Mouse (Mus musculus): ENCODE results near the gene Slc39a2.
"Not testable (repeated sequence)": the region's sequence is repeated elsewhere in the genome, so short reads cannot be mapped to it uniquely, and the experiment has no call there.

Gene Slc39a2

DNA sequence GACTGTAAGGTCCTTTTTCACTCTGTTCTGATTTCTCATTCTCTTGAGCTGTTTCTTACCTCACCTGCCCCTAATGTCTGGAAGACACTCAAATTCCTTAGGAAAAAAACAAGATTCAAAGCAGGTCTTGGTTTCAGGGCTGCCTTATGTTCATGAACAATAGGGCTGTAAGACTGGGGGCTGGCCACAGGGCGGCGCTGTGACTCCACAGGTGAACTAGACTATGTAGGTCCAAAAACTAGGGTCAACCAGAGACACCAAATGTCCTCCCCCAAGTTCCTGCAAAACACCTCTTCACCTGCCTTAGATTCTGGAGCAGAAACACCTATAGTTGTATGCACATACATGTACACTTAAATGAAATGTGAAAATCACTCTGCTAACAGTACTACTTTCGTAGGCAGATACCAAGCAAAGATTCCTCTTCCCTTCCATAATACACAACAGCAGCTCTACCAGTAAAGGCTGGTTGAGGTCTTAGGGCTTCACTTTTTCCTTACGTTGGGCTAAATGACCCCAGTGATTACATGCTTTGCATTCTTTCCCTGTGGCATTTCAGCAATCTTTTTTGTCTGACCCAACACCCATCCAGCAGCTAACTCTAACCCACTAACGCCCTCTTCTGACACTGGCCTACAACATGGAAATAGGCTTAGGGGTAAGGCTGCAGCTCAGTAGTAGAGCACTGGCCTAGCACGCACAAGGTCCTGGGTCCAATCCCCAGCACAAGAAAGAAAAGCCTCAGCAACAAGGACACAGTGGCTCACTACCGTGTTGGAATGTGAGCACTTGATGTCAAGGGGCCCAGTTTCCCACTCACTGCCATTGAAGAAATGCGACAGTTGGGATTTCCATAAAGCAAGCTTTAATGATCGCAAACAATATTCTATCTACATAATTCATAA lies 10.4 kb downstream of the Slc39a2 start:
- DNase-seq (ENCODE audit: low spot score), result peak; percentile 66

DNA sequence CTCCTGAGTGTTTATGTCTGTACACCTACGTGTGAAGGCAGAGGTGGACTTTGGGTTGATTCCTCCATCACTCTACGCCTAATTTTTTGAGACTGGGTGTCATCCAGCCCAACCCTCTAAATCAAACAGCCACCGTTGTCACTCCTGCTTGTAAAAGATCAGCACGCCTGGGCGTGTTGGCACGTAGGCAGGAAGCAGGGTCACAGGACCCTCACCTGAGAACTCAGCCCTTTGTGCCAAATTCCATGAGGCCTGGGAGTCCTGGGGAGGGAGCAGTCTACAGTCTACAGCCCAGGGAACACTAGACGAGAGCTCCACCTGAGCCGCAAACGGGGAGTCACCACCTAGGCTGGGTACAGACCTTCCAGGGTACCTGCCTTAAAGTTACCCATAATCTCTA lies 11.1 kb downstream of the Slc39a2 start:
- no peak for DNase-seq (ENCODE audit: low spot score)

DNA sequence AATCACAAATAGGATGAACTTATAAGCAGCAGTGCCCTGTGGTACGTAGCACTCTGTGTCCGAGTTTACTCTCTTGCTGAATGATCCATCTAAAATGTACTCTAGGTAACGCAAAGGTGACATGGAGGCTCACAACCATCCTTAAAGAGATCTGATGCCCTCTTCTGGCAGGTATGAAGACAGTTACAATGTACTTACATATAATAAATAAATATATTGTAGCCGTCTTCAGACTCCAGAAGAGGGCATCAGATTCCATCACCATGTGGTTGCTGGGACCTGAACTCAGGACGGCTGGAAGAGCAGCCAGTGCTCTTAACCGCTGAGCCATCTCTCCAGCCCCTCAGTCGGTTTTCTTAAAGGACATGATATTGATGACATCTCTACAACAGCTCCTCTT lies 12.0 kb downstream of the Slc39a2 start:
- no peak for DNase-seq (ENCODE audit: low spot score)

DNA sequence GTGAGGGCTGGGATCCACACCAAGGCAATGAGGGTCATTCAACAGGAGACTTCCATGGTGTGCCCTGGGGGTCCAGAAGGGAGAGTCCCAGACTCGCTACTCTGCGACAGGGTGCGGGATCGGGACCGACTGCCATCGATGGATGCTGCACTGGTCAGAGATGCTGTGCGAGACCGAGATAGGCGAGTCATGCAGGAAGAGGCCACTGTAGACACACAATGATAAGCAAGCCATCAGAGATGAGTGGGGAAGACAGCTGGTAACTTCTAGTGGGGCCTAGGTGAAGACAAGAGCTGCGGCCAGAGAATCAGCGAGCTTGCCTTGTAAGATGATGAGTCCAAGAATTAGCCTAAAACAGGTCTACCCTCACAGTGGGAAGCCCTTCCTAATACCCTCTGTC lies 13.4 kb downstream of the Slc39a2 start:
- no peak for DNase-seq (ENCODE audit: low spot score)

DNA sequence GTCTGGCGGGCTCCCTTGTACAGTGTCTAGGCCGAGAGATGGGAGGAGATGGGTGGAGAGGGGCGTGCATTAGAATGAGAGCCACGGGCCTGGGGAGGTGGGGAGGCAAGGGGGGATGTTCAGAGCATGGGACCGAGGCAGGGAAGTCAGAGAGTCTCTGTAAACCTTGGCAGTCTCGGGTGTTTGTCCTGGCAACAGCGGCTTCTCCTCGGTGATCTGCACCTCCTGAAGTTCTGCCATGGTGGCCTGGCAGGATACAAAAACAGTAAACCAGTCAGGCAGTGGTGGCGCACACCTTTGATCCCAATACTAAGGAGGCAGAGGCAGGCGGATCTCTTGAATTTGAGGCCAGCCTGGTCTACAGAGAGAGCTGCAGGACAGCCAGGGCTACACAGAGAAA lies 18.6 kb downstream of the Slc39a2 start:
- no peak for DNase-seq (ENCODE audit: low spot score)

DNA sequence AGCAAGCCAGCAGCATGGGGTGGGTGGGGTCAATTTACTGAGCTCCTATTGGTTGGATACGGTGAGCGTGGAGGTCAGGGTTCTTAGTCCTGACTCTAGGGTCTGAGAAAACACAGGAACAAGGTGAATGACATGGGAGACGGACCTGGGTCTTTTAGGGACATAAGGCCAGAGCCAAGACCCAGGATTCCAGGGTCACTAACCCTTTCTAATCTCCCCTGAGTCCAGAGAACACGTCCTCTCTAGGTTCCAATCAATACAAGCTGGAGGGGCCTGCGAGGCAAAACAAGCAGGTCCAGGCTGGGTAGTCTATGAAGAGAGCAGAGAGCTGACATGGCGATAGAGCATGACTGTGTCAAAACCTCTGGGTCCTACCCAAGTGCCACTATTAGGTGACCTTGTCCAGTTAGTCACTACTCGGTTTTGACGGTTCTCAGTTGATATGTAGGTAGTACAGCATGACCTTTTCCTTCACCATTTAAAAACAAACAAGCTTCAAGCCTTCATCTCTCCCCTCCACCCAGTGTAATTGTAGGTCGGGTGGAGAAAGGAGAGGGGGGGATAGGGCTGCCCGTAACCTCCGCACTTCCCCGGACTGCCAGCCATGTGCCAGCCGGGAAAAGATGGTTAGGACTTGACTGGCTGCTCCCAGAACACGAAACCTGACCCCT lies 19.8 kb downstream of the Slc39a2 start:
- DNase-seq (ENCODE audit: low spot score), result no peak

DNA sequence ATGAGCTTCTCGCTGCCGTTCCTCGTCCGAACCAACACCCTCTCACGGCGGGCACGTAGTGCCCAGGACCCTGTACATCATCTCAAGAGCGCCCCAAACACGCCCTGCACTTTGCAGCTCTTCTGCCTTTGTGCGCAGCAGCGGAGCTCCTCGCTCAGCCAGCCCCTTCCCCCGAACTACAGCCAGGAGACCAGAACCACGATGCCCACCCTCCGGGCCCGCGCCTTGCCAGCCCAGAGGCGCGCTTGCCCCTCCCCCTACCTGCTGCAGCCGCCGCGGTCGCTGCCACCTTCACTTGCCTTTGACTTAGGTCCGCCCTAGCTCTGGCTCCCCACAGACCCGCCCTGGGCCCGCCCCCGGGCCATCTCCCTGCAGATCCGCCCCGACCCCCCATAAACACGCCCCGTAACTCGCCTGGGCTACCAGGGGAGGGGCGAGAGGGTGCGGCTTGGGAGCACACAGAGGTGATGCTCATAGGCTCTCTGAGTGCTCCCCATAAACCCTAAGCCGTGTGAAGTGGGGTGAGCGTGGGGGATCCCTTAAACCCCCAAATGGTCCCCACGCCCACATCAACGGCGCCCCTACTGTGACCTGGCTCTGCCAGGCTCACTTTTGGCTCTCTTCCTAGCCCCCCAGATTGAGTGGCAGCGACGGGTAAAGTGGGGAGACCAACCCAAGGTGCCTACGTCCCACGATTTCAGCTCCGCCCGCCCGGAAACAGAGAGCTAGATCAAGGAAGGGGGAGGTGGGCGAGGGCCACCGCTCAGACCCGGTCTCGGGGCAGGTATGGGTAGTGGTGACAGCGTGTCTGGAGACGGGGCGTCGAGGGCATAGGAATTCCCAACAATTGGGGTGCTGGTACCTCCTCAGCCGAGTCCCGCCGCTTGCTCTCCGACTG lies 20.6 kb downstream of the Slc39a2 start:
- peak; percentile 94 for DNase-seq (ENCODE audit: low spot score)

DNA sequence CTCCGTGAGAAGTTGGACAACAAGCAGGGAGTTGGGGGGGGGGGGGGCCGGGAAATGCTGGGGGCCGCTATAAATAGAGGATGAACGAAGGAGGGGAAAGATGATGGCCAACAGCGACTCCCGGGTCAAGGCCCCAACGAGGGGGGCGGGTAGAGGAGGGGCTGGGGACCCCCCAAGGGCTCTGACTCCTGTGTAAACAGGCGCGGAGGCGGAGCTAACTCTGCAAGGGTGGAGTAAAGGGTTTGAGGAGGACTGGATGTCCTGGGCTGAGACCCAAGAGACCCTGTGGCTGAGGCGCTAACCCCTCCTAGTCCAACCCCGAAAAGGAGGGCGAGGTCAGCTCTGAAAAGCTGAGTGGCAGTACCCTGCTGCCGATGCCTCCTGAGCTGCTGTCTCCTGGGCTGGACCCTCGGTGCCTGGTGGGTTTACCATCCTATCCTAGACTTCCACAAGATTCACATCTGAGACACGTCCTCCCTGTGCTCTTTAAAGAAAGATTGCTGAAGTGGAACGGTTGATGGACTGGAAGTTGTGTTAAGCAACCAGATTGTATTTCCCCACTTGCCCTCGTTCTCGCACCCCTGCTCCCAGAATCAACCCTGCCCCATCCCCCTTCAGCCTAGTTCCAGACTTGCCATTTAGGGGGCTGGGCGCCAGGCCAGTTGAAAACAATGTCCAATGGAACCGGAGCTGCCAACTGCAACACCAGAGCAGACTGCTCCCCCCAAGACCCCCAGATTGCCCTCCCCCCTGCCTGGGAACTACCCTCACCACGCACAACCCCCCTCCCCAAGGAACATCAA lies 21.5 kb downstream of the Slc39a2 start, which contains the start of gene Ndrg2:
Gene Ndrg2, minus strand, starts transcription at position 199 of the 803 bp plus-strand sequence.
- DNase-seq (ENCODE audit: low spot score), result peak; percentile 8

DNA sequence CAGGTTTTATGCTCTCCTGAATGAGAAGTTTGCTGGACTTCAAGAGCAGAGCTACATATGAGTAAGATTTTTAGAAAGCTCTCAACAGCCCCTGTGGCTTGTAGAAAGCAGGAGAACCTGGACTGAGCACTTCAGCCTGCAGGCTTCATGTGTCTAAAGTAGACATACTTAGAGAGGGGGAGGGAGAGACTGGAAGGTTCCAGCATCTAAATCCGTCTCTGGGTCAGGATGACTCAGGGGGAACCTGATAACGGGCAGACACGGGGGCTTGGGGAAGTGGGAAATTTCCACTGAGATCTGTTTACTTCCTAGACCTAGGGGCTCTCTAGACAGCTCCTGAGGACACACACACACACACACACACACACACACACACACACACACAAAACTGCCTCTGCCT lies 22.3 kb downstream of the Slc39a2 start:
- DNase-seq (ENCODE audit: low spot score), result no peak

DNA sequence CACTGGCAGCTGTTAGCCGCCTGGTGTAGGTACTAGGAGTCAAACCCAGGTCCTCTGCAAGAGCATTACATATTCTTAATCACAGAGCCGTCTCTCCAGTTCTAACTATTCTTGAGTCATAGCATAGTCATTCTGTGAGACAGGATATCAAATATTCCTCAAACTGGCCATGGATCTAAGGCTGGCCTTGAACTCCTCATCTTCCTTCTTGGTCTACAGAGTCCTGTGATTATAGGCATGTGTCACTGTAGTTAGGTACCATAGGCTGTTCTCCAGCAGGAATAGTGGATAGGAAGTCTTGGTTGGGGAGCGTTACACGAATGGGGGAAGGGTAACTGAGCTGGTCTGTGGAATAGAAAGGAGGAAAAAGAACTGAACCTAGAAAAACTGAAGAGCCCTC lies 23.9 kb downstream of the Slc39a2 start:
- DNase-seq (ENCODE audit: low spot score), result no peak

DNA sequence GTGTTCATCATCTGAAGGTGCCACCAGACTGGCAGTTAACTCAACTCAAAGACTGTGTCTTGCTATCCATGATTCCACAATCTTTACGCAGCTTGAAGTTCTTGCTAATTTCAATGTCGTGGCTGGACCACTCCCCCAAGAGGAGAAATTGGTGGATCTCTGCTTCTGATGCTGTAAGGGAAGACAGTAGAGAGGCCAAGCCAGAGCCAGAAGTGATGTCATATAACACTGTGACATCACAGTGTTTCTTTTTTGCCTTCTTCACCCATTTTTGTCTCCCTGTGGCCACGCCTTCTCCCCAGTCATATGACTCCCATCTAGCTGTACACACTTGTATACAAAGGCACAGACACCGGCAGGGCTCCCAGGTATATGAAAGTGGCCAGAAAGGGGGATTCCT lies 25.4 kb downstream of the Slc39a2 start, which contains the start of gene Tppp2:
Gene Tppp2, plus strand, starts transcription at position 301 of the 400 bp plus-strand sequence.
- no peak for DNase-seq (ENCODE audit: low spot score)

DNA sequence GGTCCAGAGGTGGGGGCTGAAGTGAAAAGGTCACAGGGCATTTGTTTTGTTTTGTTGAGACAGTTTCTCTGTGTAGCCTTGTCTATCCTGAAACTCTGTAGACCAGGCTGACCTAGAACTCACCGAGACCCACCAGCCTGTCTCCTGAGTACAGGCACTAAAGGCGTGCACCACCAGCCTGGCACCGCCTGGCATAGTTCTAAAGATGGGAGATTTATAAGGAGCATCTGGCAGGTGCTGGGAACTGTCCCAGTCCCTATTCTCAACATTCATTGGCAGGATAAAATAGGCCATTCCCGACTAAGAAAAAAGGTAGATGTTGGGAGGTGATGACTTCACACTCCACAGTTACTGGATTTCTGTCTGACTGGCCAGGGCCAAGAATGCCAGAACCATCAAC lies 26.3 kb downstream of the Slc39a2 start:
- DNase-seq (ENCODE audit: low spot score), result no peak

DNA sequence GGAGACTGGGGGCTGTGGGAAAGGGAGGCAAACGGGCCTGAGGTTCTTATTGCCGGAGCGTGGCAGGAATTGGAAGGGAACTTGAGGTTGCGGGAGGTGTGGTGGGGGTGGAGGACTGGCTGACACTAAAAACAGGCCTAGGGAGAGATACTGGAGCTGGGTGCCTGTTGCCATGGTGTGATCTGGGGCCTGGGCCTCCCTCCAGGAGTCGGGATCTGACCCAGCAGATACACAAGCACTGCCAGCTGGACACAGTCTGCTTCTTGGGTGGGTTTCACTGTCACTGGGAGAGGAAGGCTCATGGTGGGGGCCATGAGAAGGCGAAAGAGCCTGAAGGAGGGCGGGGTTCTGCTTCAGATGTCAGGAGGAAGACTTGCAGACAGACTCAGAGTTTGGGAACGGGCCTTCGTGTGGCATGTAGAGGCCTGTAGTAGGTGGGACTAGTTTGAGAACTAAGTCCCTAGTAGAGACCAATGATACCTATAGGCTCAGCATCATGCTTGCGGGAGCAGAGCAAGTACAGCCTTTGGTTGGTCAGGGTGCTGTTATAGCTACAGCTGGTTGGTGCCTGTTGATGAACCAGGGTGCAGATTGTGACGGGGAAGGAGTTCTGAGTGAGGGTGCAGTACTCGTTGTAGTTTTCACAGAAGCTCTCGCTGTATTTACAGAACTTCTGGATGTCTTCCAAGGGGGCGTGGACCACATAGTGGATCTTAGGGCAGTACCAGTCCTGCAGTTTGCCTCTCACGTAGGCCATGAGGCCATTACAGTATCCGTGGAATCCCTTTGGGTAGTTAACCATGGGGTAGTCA lies 29.3 kb downstream of the Slc39a2 start:
- DNase-seq (ENCODE audit: low spot score), result no peak

DNA sequence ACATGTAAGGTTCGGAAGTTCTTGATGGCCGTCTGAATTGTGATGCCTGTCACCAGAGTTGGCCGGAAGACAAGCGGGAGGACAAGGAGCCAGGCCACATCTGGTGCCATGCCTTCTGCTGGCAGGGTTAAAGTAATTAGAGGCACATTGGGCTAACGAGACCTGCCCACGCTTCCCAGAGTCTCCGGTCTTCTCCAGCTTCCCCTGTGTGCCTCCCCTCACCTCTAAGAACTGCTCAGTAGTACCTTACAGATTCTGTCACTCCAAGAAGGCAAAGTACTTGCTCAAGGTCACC lies 29.8 kb downstream of the Slc39a2 start, which contains the start of gene Rnase13:
Gene Rnase13, minus strand, starts transcription at position 203 of the 295 bp plus-strand sequence.
- DNase-seq (ENCODE audit: low spot score), result no peak

DNA sequence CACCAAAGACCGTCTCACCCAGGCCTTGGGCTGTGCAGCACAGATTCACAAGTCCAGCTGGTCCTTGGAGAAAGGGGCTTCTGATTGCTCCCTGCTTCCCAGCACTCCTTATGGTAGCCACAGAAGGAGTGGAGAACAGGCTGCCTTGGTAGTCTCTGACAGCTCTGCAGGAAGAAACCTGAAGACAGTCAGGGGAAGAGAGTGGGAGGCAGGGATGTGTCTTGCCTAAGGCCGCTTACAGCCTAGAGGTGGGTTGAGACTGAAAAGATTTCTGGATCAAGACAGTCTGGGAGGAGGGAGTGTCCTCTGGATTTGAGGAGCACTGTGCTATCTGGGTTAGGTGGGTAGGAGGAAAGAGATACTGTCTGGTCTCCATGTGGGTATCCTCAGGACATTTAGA lies 30.2 kb downstream of the Slc39a2 start:
- DNase-seq (ENCODE audit: low spot score), result no peak

DNA sequence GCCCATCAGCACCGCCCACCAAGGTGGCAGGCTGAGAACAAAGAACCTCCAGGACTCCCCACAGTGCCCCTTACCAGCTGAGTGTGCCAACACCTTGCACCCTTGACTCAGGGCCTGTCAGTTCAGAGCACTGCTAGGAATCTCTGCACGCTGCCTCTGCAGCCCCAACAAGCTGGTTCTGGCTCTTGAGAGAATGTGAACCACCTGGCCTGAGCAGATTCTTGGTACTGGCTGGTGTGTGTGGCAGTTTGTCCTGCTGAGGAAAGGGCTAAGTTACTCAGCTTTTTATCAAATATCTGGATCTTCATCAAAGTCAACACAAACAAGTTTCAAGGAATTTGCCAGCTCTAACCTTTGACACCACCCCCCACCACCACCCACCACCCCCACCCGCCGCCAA lies 30.8 kb downstream of the Slc39a2 start:
- no peak for DNase-seq (ENCODE audit: low spot score)

DNA sequence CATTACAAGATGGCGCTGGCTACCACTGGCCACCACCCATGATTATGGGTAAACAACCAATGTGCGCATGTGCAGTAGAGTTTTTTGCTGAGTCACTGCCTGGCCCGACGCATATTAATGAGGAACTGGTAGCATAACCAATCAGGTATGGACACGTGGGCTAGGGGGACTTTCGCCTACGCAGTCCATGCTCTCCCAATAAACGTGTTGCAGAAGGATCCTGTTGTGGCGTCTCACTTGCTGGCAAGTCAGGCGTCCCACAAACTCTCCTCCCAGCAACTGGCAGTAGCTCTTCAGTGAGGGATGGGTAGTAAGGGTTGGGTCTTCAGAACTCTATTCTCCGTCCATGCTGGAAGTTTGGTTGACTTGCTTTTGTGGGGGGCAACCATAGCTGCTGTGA lies 34.2 kb downstream of the Slc39a2 start:
- DNase-seq (ENCODE audit: low spot score), result not testable (repeated sequence)

DNA sequence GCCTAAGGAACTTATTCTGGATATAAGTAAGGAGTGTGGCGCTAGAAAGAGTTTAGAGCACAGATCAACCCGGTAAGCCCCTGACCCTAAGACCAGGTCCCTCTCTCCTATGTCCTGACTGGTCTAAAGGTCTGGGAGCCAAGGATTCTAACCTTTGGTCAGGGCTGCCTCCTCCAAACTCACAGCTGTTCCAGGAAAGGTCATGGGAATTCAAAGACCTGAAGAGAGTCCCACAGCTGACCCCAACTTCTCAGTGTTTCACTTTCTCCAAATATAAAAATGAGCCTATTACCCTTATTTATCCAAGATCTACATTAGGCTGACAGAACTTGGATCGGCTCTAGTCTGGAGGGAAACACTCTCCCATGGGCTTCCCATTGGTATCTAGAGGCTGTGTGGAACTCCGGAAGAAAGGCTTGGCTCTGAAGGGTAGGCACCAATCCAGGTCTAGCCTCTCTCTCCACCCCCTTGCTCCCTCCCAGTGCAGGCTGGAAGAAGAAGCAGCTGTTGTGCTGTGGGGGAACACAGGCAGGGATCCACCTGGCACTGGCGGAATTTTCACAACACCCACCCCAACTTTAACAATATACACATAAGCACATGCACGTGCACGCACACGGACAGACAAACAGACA lies 36.7 kb downstream of the Slc39a2 start:
- no peak for DNase-seq (ENCODE audit: low spot score)

DNA sequence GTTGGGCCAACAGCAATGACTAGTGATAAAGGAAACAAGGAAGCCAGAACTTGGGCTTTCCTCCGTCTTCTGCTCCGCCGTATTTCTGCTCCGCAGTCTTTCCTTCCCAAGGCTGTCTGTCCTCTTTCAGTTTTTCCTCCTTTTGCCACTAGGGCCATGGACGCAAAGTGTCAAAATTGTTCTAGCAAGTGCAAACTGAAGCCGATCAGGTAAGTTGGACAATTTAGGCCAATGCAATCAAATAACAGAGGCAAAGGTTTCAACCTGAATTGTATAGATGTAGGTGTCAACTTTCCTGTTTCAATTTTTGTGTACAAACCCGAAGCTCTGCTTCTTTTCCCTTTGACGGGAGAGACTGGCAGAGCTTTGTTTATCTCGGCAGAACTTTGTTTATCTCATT lies 37.3 kb downstream of the Slc39a2 start:
- no peak for DNase-seq (ENCODE audit: low spot score)

DNA sequence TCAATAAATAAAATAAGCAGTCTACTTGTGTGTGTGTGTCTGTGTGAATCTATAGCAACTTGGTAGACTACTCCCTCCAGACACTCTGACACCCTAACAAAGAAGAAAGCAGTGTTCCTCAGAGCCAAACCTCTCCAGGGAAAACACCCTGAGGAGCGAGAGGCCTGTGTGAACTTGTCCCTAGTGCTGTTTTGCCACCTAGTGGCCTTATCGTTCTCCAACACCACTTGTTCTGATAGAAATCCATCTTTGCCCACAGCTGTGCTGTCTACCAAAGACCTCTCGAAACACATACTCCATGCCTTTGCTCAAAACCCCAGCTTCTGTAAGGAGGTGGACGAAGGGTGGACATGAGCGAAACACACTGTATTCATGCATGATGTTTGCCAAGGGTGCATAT lies 38.1 kb downstream of the Slc39a2 start:
- peak; percentile 28 for DNase-seq (ENCODE audit: low spot score)

All from T-cell, adult 2 months (primary cell).